Mouse (Mus musculus): ENCODE measurements at regions not wholly inside any gene's neighbourhood (a gene's known extent, or its start where the extent isn't known, plus 50 kb on each side); places are given as distances from the start of the nearest gene placed in this dataset.

DNA sequence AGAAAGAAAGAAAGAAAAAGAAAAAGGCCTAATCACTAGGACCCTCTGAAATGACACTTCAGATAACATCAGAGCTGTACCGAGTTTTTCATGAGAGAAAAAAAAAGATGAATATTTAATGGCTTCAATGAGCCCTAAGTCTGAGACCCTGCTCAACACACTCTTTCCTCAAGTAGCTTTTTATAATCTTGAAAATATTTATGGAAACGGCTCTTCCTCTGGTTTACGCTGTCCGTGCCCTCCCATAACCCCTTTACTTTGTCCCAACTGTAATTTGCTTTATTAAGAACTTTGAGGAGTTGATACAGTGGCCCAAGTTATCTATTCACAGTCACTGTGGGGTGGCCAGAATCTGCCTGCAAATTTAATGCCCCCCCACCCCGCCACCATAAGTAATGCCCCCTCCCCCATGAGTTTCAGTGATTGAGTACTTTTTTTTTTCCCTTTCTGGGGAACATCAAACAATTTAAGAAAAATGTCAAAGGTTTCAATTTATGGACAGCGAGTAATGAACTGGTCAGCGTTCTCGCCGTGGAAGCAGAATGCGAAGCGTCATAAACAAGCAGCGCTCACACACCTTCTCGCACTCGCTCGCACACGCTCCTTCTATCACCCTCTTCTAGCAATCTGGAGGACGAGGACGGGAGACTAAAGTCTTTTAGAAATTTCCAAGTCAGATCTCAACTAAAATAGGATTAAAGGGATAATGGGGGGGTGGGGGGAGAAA is 316.3 kb downstream of the Med13l start:
- Histone ChIP-seq H3K79me2 (ENCODE audit: control insufficient read depth, insufficient read depth) (no peaks in the 10 kb centered on the region), H3ac (ENCODE audit: control insufficient read depth, insufficient read length, low read depth) (no peak overlapping the region), H3K36me3 (ENCODE audit: control insufficient read depth, insufficient read depth) (no peaks in the 10 kb centered on the region), H3K79me3 (ENCODE audit: low read depth) (no peaks in the 10 kb centered on the region), H3K27me3 (ENCODE audit: control insufficient read depth, insufficient read depth, insufficient read length) (no peaks in the 10 kb centered on the region), H3K4me3 (ENCODE audit: insufficient read depth, poor library complexity, severe bottlenecking) (no peak overlapping the region)
- no peak for TF ChIP-seq MAX (IDR thresholded peaks at IDR 0.05)
- no peak for TF ChIP-seq CEBPB (IDR thresholded peaks at IDR 0.05; ENCODE audit: low read depth)
- no peak for TF ChIP-seq USF1 (IDR thresholded peaks at IDR 0.05; ENCODE audit: low read depth)
- no peak for TF ChIP-seq MYOD1 (IDR thresholded peaks at IDR 0.05; ENCODE audit: control insufficient read depth, insufficient read length, low read depth)
- no peak for TF ChIP-seq CTCF (IDR thresholded peaks at IDR 0.05; ENCODE audit: control insufficient read depth, insufficient read depth, insufficient read length)
- TF ChIP-seq MYOG (IDR thresholded peaks at IDR 0.05; ENCODE audit: control insufficient read depth, extremely low read depth, insufficient read length), result no peak
- no peak for TF ChIP-seq FOSL1 (IDR thresholded peaks at IDR 0.05; ENCODE audit: insufficient read depth, low read length, poor library complexity, severe bottlenecking)

DNA sequence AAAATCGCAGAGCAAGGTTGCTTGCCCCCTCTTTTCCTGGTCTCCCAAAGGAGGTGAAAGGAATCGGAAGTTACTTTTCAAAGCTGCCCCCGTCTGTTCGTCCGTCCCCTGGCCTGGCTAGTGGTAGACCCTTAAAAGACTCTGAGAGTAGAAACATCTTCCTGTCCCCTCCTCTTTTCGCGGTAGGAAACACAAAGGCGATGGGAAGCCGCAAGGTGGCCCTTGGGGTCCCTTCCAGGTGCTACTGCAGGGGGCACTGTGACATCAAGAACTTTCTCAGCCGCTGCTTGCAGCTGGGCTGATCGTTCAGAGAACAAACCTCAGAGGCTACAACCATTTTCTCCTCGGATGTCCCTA is 316.8 kb downstream of the Med13l start:
- Histone ChIP-seq H3K27me3 (ENCODE audit: control insufficient read depth, insufficient read depth, insufficient read length) (no peaks in the 10 kb centered on the region), H3ac (ENCODE audit: control insufficient read depth, insufficient read length, low read depth) (no peak overlapping the region), H3K4me3 (ENCODE audit: insufficient read depth, poor library complexity, severe bottlenecking) (no peak overlapping the region), H3K79me2 (ENCODE audit: control insufficient read depth, insufficient read depth) (no peaks in the 10 kb centered on the region), H3K79me3 (ENCODE audit: low read depth) (no peaks in the 10 kb centered on the region), H3K36me3 (ENCODE audit: control insufficient read depth, insufficient read depth) (no peaks in the 10 kb centered on the region)
- TF ChIP-seq CTCF (IDR thresholded peaks at IDR 0.05; ENCODE audit: control insufficient read depth, insufficient read depth, insufficient read length) (no peak), CEBPB (IDR thresholded peaks at IDR 0.05; ENCODE audit: low read depth) (no peak), USF1 (IDR thresholded peaks at IDR 0.05; ENCODE audit: low read depth) (no peak), MAX (IDR thresholded peaks at IDR 0.05) (no peak), FOSL1 (IDR thresholded peaks at IDR 0.05; ENCODE audit: insufficient read depth, low read length, poor library complexity, severe bottlenecking) (no peak), MYOD1 (IDR thresholded peaks at IDR 0.05; ENCODE audit: control insufficient read depth, insufficient read length, low read depth) (no peak), MYOG (IDR thresholded peaks at IDR 0.05; ENCODE audit: control insufficient read depth, extremely low read depth, insufficient read length) (no peak)

DNA sequence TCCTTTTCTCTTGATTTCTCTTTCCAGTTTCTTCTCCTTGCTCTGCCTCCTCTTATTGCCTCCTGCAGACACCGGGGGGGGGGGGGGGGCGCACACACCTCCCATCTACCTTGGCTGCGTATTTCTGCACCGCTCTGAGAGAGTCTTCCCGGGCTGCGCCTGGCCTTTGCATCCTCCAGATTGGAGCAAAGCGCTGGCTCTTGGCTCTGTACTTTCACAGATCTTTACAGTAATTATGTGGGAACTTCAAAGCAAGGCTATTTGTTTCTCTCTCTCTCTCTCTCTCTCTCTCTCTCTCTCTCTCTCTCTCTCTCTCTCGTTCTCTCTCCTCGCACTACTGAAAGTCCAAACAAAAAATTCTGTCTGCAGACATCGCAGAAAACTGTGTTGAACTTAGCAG is 317.4 kb downstream of the Med13l start:
- no peaks in the 10 kb centered on the region for H3K36me3 ChIP-seq (ENCODE audit: control insufficient read depth, insufficient read depth)
- no peaks in the 10 kb centered on the region for H3K79me2 ChIP-seq (ENCODE audit: control insufficient read depth, insufficient read depth)
- no peak overlapping the region for H3K4me3 ChIP-seq (ENCODE audit: insufficient read depth, poor library complexity, severe bottlenecking)
- H3ac ChIP-seq (ENCODE audit: control insufficient read depth, insufficient read length, low read depth), result no peak overlapping the region
- TF ChIP-seq CEBPB (IDR thresholded peaks at IDR 0.05; ENCODE audit: low read depth) (no peak), MYOG (IDR thresholded peaks at IDR 0.05; ENCODE audit: control insufficient read depth, extremely low read depth, insufficient read length) (no peak), USF1 (IDR thresholded peaks at IDR 0.05; ENCODE audit: low read depth) (no peak), FOSL1 (IDR thresholded peaks at IDR 0.05; ENCODE audit: insufficient read depth, low read length, poor library complexity, severe bottlenecking) (no peak), CTCF (IDR thresholded peaks at IDR 0.05; ENCODE audit: control insufficient read depth, insufficient read depth, insufficient read length) (no peak), MAX (IDR thresholded peaks at IDR 0.05) (no peak), MYOD1 (IDR thresholded peaks at IDR 0.05; ENCODE audit: control insufficient read depth, insufficient read length, low read depth) (no peak)
- no peaks in the 10 kb centered on the region for H3K27me3 ChIP-seq (ENCODE audit: control insufficient read depth, insufficient read depth, insufficient read length)
- no peaks in the 10 kb centered on the region for H3K79me3 ChIP-seq (ENCODE audit: low read depth)

DNA sequence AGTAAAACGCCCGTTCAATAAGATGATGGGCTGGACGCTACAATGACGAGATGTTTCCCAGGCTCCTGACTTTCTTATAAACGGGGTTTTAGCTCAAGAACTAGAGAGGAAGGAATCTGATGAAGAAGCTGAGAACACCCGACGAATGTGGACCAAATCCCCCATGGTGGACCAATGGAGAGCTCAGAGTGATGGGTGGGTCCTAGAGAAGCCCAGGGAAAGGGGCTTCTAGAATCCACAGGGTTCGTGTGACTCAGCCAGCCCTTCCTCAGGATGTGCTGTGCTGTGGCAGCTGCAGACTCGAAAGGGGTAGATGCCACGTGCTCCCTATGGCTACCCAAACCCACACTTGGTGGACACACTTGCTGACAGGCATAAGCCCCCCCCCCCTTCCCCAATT is 318.2 kb downstream of the Med13l start:
- Histone ChIP-seq H3ac (ENCODE audit: control insufficient read depth, insufficient read length, low read depth) (no peak overlapping the region), H3K4me3 (ENCODE audit: insufficient read depth, poor library complexity, severe bottlenecking) (no peak overlapping the region), H3K27me3 (ENCODE audit: control insufficient read depth, insufficient read depth, insufficient read length) (no peaks in the 10 kb centered on the region), H3K79me2 (ENCODE audit: control insufficient read depth, insufficient read depth) (no peaks in the 10 kb centered on the region), H3K79me3 (ENCODE audit: low read depth) (no peaks in the 10 kb centered on the region), H3K36me3 (ENCODE audit: control insufficient read depth, insufficient read depth) (no peaks in the 10 kb centered on the region)
- TF ChIP-seq MYOD1 (IDR thresholded peaks at IDR 0.05; ENCODE audit: control insufficient read depth, insufficient read length, low read depth), result no peak
- no peak for TF ChIP-seq CEBPB (IDR thresholded peaks at IDR 0.05; ENCODE audit: low read depth)
- no peak for TF ChIP-seq MAX (IDR thresholded peaks at IDR 0.05)
- no peak for TF ChIP-seq FOSL1 (IDR thresholded peaks at IDR 0.05; ENCODE audit: insufficient read depth, low read length, poor library complexity, severe bottlenecking)
- TF ChIP-seq MYOG (IDR thresholded peaks at IDR 0.05; ENCODE audit: control insufficient read depth, extremely low read depth, insufficient read length), result no peak
- TF ChIP-seq CTCF (IDR thresholded peaks at IDR 0.05; ENCODE audit: control insufficient read depth, insufficient read depth, insufficient read length), result no peak
- no peak for TF ChIP-seq USF1 (IDR thresholded peaks at IDR 0.05; ENCODE audit: low read depth)

- TF ChIP-seq CTCF (IDR thresholded peaks at IDR 0.05; ENCODE audit: control insufficient read depth, insufficient read depth, insufficient read length) (no peak), MYOG (IDR thresholded peaks at IDR 0.05; ENCODE audit: control insufficient read depth, extremely low read depth, insufficient read length) (no peak), MYOD1 (IDR thresholded peaks at IDR 0.05; ENCODE audit: control insufficient read depth, insufficient read length, low read depth) (no peak), MAX (IDR thresholded peaks at IDR 0.05) (no peak), FOSL1 (IDR thresholded peaks at IDR 0.05; ENCODE audit: insufficient read depth, low read length, poor library complexity, severe bottlenecking) (no peak), CEBPB (IDR thresholded peaks at IDR 0.05; ENCODE audit: low read depth) (no peak), USF1 (IDR thresholded peaks at IDR 0.05; ENCODE audit: low read depth) (no peak)
- H3K79me3 ChIP-seq (ENCODE audit: low read depth), result no peaks in the 10 kb centered on the region
- H3K27me3 ChIP-seq (ENCODE audit: control insufficient read depth, insufficient read depth, insufficient read length), result no peaks in the 10 kb centered on the region
- no peak overlapping the region for H3ac ChIP-seq (ENCODE audit: control insufficient read depth, insufficient read length, low read depth)
- no peak overlapping the region for H3K4me3 ChIP-seq (ENCODE audit: insufficient read depth, poor library complexity, severe bottlenecking)
- H3K79me2 ChIP-seq (ENCODE audit: control insufficient read depth, insufficient read depth), result no peaks in the 10 kb centered on the region
- H3K36me3 ChIP-seq (ENCODE audit: control insufficient read depth, insufficient read depth), result no peaks in the 10 kb centered on the region
These were observed 319.5 kb downstream of the Med13l start for GRCm38 (mm10) chr5:118879808-118880478.
